Mouse (Mus musculus) small intestine, adult 2 months (tissue): ENCODE results near the gene Tmpo. TPM values are rescaled to one million over a fixed set of nuclear protein-coding genes. Genes with fewer than 3 reads are reported as not detected.
"Not testable (repeated sequence)": the region's sequence is repeated elsewhere in the genome, so short reads cannot be mapped to it uniquely, and the experiment has no call there.

Source experiments
- H3K27ac ChIP-seq: fragments of 200-500 bp; 2 replicates; pipeline ENCODE4 v1.5.1; 2012; ENCODE audit warnings: low read depth, low read length, control low read depth, inconsistent platforms; ENCODE audit not compliant: insufficient read depth
- H3K27me3 ChIP-seq: fragments of 200-500 bp; 2 replicates; pipeline ENCODE4 v1.6.1; 2012; ENCODE audit warnings: mild to moderate bottlenecking, moderate library complexity, low read length, inconsistent platforms; ENCODE audit not compliant: control insufficient read depth, insufficient read depth
- H3K36me3 ChIP-seq: fragments of 200-500 bp; 2 replicates; pipeline ENCODE4 v1.6.1; 2012; ENCODE audit warnings: mild to moderate bottlenecking, low read length, control low read depth, inconsistent platforms; ENCODE audit not compliant: control insufficient read depth, insufficient read depth
- H3K4me1 ChIP-seq: fragments of 200-500 bp; 2 replicates; pipeline ENCODE4 v1.6.1; 2012; ENCODE audit warnings: low read length, inconsistent platforms, mixed read lengths; ENCODE audit not compliant: control insufficient read depth, insufficient read depth, insufficient read length
- H3K4me3 ChIP-seq: fragments of 200-500 bp; 2 replicates; pipeline ENCODE4 v1.5.1; 2012; ENCODE audit warnings: low read depth, mild to moderate bottlenecking, control low read depth, inconsistent platforms, low read length, moderate library complexity
- CTCF ChIP-seq: fragments of 200-500 bp; IDR thresholded peaks from 2 replicates; pipeline ENCODE4 v1.5.1; 2012; ENCODE audit warnings: low read depth, mild to moderate bottlenecking, control low read depth, inconsistent platforms, low read length, moderate library complexity, mixed read lengths; ENCODE audit not compliant: insufficient replicate concordance, insufficient read length; ENCODE audit errors: extremely low read depth
- POLR2A ChIP-seq: fragments of 200-500 bp; IDR thresholded peaks from 2 replicates; pipeline ENCODE4 v1.6.1; 2012; ENCODE audit warnings: low read depth, mild to moderate bottlenecking, control low read depth, inconsistent platforms, low read length, moderate library complexity
- WGBS: fragments of 180-500 bp; shearing (Covaris S2); methylation state at CpG from one replicate; pipeline ENCODE4 v1.1.7; 2018; 5-methylcytosine and 5-hydroxymethylcytosine counted together
- polyA plus RNA-seq: library from polyadenylated mRNA; depleted of rRNA; stranded (reverse); fragments of >200 nt; gene quantifications from 2 replicates; pipeline ENCODE4 v1.2.3, GENCODE M21; 2012

Gene Tmpo
- polyA plus RNA-seq, 1 experiment: 29.0 TPM

DNA sequence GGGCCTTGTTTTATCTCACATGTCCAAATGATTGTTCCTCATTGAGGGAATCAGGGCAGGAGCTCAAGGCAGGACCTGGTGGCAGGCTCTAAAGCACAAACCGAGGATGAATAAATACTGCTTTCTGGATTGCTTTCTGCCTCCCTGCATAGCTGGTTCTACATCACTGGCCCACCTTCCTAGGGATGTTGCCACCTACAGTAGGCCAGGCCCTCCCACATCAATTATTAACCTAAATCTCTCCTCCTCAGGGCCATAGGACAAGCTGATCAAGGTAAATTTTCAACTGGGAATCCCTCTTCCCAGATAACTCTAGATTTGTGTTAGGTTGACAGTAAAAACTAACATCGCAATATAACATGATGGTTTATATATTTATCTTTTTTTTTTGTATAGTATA lies 4.6 kb upstream of the Tmpo start:
- Histone ChIP-seq H3K4me1 (peaks cover 9% of the 10 kb centered on the region; the same call in 1 of the 2 replicates), H3K4me3 (no peak overlapping the region), H3K27ac (no peak overlapping the region), H3K27me3 (no peaks in the 10 kb centered on the region), H3K36me3 (no peaks in the 10 kb centered on the region)
- TF ChIP-seq POLR2A (no peak), CTCF (no peak)
- 56% methylated on average over 2 of the region's 2 CpGs for WGBS

DNA sequence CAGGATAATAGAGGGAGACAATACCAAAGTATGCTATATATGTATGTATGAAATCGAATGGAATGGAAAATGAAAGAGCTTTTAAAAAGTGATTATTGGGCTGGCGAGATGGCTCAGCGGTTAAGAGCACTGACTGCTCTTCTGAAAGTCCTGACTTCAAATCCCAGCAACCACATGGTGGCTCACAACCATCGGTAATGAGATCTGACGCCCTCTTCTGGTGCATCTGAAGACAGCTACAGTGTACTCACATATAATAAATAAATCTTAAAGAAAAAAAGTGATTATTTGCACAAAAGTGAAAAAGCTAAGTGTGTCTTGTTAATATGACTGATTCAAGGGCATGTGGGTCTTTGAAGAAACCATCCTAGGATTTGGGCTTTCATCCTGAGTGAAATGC lies 3.8 kb upstream of the Tmpo start:
- not testable (repeated sequence) for H3K4me1 ChIP-seq, H3K36me3 ChIP-seq, H3K4me3 ChIP-seq, H3K27me3 ChIP-seq, H3K27ac ChIP-seq
- 61% methylated on average over 5 of the region's 5 CpGs for WGBS

DNA sequence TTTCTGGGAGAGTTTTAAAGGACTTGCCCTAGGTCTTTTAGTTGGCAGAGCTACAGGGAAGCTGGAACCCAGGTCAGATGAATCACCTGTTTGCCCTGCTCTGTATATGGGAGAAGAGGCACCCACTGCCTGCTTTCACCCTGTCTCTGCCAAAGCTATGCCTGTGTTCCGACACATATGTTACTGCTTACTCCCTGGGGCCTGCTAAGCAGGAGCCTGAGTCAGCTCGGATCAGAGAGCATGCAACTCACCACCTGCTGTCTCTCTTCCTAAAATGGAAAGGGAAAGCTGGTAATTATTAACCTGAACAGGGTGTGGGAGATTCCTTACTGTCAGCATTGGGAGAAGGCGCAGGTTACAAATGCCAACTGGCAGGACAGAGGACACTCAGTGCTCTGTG lies 2.2 kb upstream of the Tmpo start:
- TF ChIP-seq CTCF (no peak), POLR2A (no peak; the same call in 1 of the 2 replicates)
- Histone ChIP-seq H3K27me3 (no peaks in the 10 kb centered on the region), H3K4me3 (no peak overlapping the region), H3K36me3 (no peaks in the 10 kb centered on the region), H3K4me1 (peaks cover 11% of the 10 kb centered on the region; the same call in 1 of the 2 replicates), H3K27ac (peak overlapping the region; percentile 89)
- WGBS: 31% methylated on average over 3 of the region's 3 CpGs

DNA sequence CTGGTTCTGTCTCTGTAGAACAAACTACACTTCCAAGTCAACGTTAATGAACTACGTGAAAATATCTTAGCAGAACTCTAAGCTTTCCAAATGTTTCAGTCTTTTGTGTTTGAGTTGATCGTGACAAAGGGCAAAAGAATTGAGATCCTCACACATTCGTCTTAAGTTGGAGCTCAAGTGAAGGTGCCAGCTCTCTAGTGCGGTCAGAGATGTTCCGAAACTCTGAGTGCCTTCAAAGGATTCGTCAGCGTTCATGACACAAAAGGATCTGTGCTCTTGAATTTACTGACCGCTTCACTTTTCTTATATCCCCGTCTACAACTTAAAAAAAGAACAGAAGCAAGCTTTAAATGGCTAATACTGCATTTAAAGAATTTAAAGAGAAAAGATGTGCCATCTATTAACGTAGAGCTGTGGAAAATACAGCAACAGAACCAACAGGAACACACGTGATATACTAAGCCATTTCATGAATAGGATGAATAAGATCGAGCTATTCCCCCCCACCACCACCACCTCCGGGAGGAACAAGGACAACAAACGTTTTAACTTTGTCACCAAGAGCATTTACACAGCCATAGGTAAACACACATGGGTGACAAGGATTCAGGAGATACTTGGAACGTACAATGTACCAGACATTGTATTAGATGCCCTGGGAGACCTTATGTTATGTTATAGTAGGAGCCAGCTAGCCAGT lies 1.3 kb upstream of the Tmpo start:
- no peaks in the 10 kb centered on the region for H3K36me3 ChIP-seq
- H3K27ac ChIP-seq: peak overlapping the region; percentile 87
- peak overlapping the region; percentile 53 for H3K4me3 ChIP-seq
- no peaks in the 10 kb centered on the region for H3K27me3 ChIP-seq
- no peak for TF ChIP-seq POLR2A
- no peak for TF ChIP-seq CTCF
- peaks cover 11% of the 10 kb centered on the region; the same call in 1 of the 2 replicates for H3K4me1 ChIP-seq
- WGBS: under 1% methylated on average over 16 of the region's 16 CpGs

DNA sequence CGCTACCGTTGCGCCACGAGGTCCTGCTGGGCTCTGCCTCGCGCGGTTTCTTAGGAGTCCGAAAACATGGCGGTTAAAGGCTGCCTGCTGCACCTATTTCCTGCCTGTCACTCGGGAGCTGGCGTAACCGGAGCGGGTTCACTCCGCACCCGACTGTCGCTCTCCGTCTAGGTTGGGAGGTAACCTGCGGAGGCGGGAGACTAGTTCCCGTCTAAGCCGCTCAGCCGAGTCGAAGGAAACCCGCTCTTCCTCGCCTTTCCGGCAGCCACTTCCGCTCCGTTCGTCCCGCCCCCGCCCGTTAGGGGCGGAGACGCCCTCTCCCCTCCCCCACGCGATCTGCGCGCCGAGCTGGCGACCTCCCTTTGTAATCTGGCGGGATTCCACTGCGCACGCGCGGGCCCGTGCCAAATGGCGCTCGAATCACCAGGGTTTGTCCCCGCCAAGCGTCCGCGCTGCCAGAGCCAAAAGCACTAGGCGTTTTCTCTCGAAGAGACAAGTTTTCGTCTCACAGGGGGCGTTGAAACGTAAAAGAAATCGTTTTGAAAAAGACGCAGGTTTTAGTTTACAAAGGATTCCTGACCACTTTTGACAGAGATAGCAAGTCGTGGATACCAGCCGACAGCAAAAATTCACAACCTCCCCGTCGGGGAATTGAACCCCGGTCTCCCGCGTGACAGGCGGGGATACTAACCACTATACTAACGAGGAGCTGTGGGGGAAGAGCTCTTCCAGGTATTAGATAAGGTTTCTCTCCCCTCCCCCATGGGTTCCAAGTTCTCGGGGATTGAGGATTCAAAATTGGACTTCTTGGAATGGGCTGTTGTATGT lies 560 bp upstream of the Tmpo start:
- Histone ChIP-seq H3K4me3 (peak overlapping the region; percentile 68), H3K4me1 (peaks cover 11% of the 10 kb centered on the region; the same call in 1 of the 2 replicates), H3K36me3 (no peaks in the 10 kb centered on the region), H3K27ac (peak overlapping the region; percentile 98), H3K27me3 (no peaks in the 10 kb centered on the region)
- TF ChIP-seq CTCF: no peak
- peak; percentile 88 for TF ChIP-seq POLR2A
- under 1% methylated on average over 69 of the region's 69 CpGs for WGBS

DNA sequence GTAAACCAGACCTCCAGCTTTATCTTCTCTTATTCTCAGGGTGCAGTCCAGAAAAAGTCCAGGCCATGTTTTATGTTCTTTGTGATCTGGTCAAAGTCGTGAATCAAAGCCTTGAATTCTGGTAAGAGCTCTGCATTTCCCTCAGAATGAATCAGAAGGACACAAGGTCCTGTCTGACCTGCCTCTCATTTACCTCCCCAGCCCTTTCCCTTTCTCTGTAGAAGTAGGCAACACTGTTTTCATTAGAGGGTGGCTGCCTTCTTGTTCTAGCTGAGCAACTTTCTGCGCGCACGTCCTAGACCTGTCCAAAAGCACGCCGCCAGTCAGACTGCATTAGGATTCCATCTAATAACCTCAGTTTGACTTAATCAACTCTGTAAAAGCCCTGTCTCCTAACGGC lies 814 bp downstream of the Tmpo start:
- Histone ChIP-seq H3K4me1 (peaks cover 6% of the 10 kb centered on the region; the same call in 1 of the 2 replicates), H3K36me3 (no peaks in the 10 kb centered on the region), H3K4me3 (peak overlapping the region; percentile 26), H3K27ac (peak overlapping the region; percentile 98), H3K27me3 (no peaks in the 10 kb centered on the region)
- no peak for TF ChIP-seq CTCF
- TF ChIP-seq POLR2A: no peak
- WGBS: 14% methylated on average over 7 of the region's 7 CpGs

DNA sequence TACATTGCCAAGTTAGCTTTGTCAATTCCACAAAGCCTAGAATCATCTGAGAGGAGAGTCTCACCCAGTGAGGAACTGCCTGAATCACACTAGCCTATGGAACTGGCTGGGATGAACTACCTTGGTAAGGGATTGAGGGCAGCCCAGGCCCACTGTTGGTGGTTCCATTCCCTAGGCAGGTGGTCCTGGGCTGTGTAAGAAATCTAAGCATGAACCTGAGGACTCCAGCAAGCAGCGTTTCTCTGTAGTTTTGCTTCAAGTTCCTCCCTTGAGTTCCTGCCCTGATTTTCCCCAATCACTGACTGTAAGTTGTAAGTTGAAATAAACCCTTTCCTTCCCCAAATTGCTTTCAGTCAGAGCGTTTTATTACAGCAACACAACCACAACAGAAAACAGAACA lies 1.3 kb downstream of the Tmpo start:
- WGBS: 33% methylated on average over 2 of the region's 2 CpGs
- Histone ChIP-seq H3K27ac (no peak overlapping the region), H3K36me3 (no peaks in the 10 kb centered on the region), H3K27me3 (no peaks in the 10 kb centered on the region), H3K4me3 (no peak overlapping the region), H3K4me1 (peaks cover 6% of the 10 kb centered on the region; the same call in 1 of the 2 replicates)
- no peak for TF ChIP-seq POLR2A
- TF ChIP-seq CTCF: no peak

DNA sequence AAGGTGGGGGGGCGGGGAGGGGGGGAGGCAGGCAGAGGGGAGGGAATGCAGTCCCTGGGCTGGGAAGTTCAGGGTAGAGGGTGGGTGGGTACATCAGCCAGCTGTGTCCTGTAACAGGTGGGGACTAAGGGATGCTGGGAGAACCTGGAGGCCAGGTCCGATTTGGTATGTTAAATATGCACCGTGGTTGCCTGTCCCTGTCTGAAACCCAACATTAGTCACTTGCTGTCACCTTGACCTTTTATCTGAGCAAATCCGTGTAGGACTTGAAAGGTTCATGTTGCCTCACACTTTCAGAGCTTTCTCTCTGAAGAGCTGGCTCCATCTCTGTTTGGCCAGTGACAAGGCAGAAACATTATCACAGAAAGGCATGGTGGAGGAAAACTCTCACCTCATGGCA lies 3.9 kb downstream of the Tmpo start:
- Histone ChIP-seq H3K27ac (no peak overlapping the region), H3K27me3 (no peaks in the 10 kb centered on the region), H3K4me3 (no peak overlapping the region), H3K4me1 (peaks cover 2% of the 10 kb centered on the region; the same call in 1 of the 2 replicates), H3K36me3 (no peaks in the 10 kb centered on the region)
- WGBS: 76% methylated on average over 4 of the region's 4 CpGs
- no peak for TF ChIP-seq POLR2A
- no peak for TF ChIP-seq CTCF
